ENCODE assay signal across 8 mouse cellular contexts in the genomic region with DNA sequence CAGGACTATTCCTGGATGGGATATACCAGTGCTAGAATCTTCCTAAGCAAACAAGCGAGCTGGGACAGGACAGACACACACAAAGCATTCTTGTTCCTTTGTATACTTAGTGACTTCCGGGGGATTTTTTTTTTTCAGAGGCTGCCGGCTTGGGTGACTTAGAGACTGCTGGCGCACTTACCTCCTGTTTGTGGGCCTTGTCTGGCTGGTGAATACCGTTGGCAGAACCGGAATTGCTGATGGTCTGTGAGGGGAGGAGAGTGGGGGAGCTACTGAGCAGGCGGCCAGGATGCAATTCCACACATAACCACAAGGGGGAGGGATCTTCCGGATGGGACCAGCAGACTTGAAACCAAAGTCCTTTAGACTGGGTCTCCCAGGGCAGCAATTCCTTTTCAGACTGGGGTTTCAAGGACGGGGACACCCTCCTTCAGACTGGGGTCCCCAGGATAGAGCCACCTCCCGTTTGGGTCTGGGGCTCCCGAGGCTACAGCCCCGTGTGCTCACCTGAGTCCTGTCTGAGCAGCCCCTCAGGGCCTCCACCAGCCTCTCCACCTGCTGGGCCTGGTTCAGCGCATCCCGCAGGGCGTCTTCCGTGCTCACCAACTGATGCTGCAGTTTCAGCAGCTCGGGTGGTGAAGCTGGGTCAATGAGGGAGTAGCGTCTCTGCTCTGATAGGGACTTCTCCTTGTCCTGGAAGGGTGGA. TPM values are rescaled to one million over a fixed set of nuclear protein-coding genes. Genes with fewer than 3 reads are reported as not detected.
A peak's percentile ranks its signal among the peaks of the same experiment; 100 is the strongest.
DNase-seq lines count a peak whose midpoint lies in the region; ATAC-seq lines count a peak whose summit lies in the region.

No protein-coding gene starts in this region.

- no peak overlapping the region for H3K9ac ChIP-seq in embryonic facial prominence, embryonic 13.5 days
- H3K9ac ChIP-seq in limb, embryonic 13.5 days, result no peak overlapping the region

- no peak overlapping the region for H3K4me3 ChIP-seq in embryonic facial prominence, embryonic 13.5 days
- H3K4me3 ChIP-seq in limb, embryonic 13.5 days, result no peak overlapping the region

- H3K27me3 ChIP-seq in embryonic facial prominence, embryonic 13.5 days, result no peaks in the 10 kb centered on the region
- no peaks in the 10 kb centered on the region for H3K27me3 ChIP-seq in limb, embryonic 13.5 days

- H3K4me1 ChIP-seq in embryonic facial prominence, embryonic 13.5 days, result peaks cover 13% of the 10 kb centered on the region
- H3K4me1 ChIP-seq in limb, embryonic 13.5 days, result peaks cover 5% of the 10 kb centered on the region; the same call in 1 of the 2 replicates

- WGBS in embryonic facial prominence, embryonic 13.5 days, result 24% methylated on average over 18 of the region's 18 CpGs
- WGBS in limb, embryonic 13.5 days, result 32% methylated on average over 18 of the region's 18 CpGs

- no peak overlapping the region for H3K4me2 ChIP-seq in embryonic facial prominence, embryonic 13.5 days
- H3K4me2 ChIP-seq in limb, embryonic 13.5 days (replicated peaks), result no peak overlapping the region

- peak; percentile 98 for DNase-seq in 416B (ENCODE audit: low read depth)
- DNase-seq in adrenal gland, postnatal 36 days, result peak; percentile 83 to 89
- peak; percentile 77 for DNase-seq in heart, adult 8-10 months (ENCODE audit: low spot score)
- DNase-seq in kidney, adult 8-10 months, result peak; percentile 70 to 84
- peak; percentile 87 to 96 for DNase-seq in spleen, postnatal 4 days (ENCODE audit: low spot score in 2 of 2)

- no peaks in the 10 kb centered on the region for H3K9me3 ChIP-seq in embryonic facial prominence, embryonic 13.5 days
- no peaks in the 10 kb centered on the region for H3K9me3 ChIP-seq in limb, embryonic 13.5 days

- H3K27ac ChIP-seq in embryonic facial prominence, embryonic 13.5 days, result peak overlapping the region; percentile 48; the same call in 1 of the 2 replicates
- no peak overlapping the region for H3K27ac ChIP-seq in limb, embryonic 13.5 days

- ATAC-seq in embryonic facial prominence, embryonic 13.5 days (ENCODE audit: insufficient number of reproducible peaks, insufficient read depth, low FRiP score, low TSS enrichment, low read depth), result no peak
- ATAC-seq in limb, embryonic 13.5 days (ENCODE audit: low FRiP score, low read depth), result peak; percentile 34; the same call in 1 of the 2 replicates
- peak; percentile 60; the same call in 1 of the 2 replicates for ATAC-seq in monocyte, adult 5-6 weeks (replicated peaks; ENCODE audit: insufficient number of reproducible peaks, low FRiP score, low TSS enrichment, poor library complexity, severe bottlenecking)

- peaks cover 77% of the 10 kb centered on the region for H3K36me3 ChIP-seq in embryonic facial prominence, embryonic 13.5 days
- peaks cover 64% of the 10 kb centered on the region for H3K36me3 ChIP-seq in limb, embryonic 13.5 days

RNA-seq across cellular contexts. Expression of a gene that starts 35.3 kb away (rescaled TPM):
- total RNA-seq in adrenal gland, postnatal 36 days (2021), result 10 to 100 TPM; 44.4 to 59.1 TPM
- polyA plus RNA-seq in embryonic facial prominence, embryonic 13.5 days (2015; fragmentation: Nextera tagmentation; extraction: Ambion mirVana), result 130 TPM in 2 replicates
- total RNA-seq in heart, adult 8-10 months (2022), result 10 to 100 TPM; 20.9 to 28.3 (median 24.5) TPM
- polyA plus RNA-seq in limb, embryonic 13.5 days (2015; fragmentation: Nextera tagmentation; extraction: Ambion mirVana), result 137 and 141 TPM in 2 replicates
- 2.0 to 2.8 TPM (median 2.4 TPM) in 3 replicates for total RNA-seq in monocyte, adult 5-6 weeks (2017)
